Mouse (Mus musculus): ENCODE results near the gene Ncf4.
A peak's percentile ranks its signal among the peaks of the same experiment; 100 is the strongest.
"Not testable (repeated sequence)": the region's sequence is repeated elsewhere in the genome, so short reads cannot be mapped to it uniquely, and the experiment has no call there.

Gene Ncf4

GRCm38 (mm10) chr15:78254751-78255150, 10.2 kb downstream of the Ncf4 start:
- no peak for DNase-seq (ENCODE audit: low spot score)

DNA sequence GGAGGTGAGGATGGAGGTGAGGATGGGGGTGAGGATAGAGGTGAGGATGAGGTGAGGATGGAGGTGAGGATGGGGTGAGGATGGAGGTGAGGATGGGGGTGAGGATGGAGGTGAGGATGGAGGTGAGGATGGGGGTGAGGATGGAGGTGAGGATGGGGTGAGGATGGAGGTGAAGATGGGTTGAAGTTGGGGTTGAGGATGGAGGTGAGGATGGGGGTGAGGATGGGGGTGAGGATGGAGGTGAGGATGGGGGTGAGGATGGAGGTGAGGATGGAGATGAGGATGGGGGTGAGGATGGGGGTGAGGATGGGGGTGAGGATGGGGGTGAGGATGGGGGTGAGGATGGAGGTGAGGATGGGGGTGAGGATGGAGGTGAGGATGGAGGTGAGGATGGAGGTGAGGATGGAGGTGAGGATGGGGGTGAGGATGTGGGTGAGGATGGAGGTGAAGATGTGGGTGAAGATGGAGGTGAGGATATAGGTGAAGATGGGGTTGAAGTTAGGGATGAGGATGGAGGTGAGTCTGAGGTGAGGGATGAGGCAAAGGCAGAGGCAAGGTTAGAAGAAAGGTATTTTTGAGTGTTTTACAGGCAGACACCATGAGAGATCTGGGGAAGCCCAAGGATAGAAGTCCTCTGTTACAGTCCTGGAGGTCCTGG, 12.1 kb downstream of the Ncf4 start:
- not testable (repeated sequence) for DNase-seq (ENCODE audit: low spot score)

GRCm38 (mm10) chr15:78257326-78258050, 12.9 kb downstream of the Ncf4 start:
- DNase-seq (ENCODE audit: low spot score), result peak; percentile 52

DNA sequence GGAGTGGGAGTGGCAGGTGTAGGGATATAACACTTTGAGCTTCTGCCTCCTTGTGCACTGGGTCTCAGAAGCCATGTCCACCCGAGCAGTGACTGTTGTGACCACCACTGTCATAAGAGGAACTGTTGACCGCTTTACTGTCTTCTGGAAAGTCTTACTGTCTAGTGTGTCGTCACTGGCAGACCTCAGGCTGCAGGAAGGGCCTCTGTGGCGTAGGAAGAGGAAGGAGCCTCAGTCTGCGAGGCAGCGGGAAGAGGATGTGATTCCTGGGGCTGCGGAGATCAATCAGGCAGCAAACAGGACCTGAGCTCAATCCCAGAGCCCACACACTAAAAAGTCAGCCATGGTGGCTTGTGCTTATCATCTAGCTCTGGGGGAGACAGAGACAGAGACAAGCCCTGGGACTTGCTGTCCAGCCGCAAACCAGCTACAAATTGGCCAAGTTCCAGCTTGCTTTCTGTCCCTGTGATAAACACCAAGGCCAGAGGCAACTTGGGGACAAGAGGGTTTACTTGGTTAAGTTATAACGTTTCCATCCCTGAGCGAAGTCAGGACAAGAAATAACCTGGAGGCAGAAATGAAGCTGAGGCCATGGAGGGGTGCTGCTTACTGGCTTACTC, 13.8 kb downstream of the Ncf4 start:
- no peak for DNase-seq (ENCODE audit: low spot score)

- no peak for DNase-seq (ENCODE audit: low spot score)
Measured at GRCm38 (mm10) chr15:78260668-78261333, 16.2 kb downstream of the Ncf4 start.

GRCm38 (mm10) chr15:78263286-78263685, 18.7 kb downstream of the Ncf4 start:
- DNase-seq (ENCODE audit: low spot score), result no peak

GRCm38 (mm10) chr15:78267441-78267840, 22.8 kb downstream of the Ncf4 start:
- no peak for DNase-seq (ENCODE audit: low spot score)

DNA sequence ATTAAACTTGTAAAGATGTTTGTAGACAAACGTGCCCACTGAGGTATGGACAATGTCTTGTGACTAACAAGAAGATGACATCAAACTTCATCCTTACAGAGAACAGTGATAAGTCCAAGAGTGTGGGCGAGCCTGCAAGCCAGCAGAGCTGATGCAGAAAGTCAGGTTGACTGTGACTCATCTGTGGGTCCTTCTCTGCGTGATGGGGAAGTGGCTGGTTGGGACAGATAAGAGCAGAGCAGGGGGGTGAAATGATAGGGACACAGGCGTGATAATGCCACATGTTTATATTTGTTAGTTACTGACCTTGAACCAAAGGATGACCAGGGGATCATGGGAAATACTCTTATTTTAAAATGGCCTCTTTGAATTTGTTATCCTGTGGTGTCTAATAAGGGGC, 23.3 kb downstream of the Ncf4 start:
- DNase-seq (ENCODE audit: low spot score), result peak; percentile 68

DNA sequence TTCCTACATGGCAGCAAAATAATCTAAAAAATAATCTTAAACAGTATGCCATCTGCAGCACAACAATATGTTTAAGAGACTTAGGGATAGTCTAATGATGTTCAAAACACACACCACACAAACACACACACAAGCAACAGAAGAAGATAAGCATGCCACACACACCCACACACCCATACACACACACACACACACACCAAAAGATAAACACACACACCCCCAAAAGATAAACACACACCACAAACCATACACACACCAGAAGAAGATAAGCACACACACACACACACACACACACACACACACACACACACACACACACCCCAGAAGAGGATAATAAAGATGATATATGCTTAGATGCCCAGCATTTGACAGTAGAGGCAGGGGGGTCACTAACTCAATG, 26.6 kb downstream of the Ncf4 start:
- no peak for DNase-seq (ENCODE audit: low spot score)

DNA sequence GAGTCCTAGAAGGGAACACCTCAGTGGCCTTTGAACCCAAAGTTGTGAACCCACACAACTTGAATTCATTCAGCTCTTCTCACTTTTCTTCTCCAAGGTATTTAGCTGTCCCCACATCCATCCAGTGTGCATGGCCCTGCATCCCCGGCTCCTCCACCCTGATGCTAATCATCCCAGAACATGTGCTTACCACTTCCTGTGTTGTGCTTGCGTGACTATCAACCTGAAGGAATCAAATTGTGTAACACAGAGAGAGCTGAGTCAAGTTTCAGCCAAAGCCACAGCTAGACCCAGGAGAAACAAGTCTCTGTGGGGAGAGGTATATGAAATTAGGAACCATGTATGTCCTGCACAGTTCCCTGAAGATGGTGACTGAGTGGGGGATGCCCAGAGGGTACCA, 33.7 kb downstream of the Ncf4 start:
- no peak for DNase-seq (ENCODE audit: low spot score)

GRCm38 (mm10) chr15:78287941-78288340, 43.3 kb downstream of the Ncf4 start:
- no peak for DNase-seq (ENCODE audit: low spot score)

DNA sequence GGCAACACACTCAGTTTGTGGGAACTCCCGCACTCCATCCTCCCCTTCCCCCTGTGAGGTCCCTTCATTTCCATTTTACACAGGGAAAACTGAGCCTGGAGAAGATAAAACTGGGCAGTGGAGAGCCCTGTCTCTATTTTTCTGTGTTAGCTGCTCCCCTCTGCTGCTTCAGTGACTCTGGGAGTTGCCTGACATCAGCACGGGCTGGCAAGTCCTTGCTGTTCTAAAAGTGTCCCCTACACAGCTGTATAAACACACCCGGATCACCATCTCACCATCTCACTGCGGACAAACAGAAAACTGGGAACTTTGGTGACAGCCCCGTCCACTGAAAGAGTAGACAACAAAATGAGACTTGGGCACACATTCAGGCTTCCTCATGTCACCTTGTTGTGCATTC, 45.2 kb downstream of the Ncf4 start:
- not testable (repeated sequence) for DNase-seq (ENCODE audit: low spot score)

DNA sequence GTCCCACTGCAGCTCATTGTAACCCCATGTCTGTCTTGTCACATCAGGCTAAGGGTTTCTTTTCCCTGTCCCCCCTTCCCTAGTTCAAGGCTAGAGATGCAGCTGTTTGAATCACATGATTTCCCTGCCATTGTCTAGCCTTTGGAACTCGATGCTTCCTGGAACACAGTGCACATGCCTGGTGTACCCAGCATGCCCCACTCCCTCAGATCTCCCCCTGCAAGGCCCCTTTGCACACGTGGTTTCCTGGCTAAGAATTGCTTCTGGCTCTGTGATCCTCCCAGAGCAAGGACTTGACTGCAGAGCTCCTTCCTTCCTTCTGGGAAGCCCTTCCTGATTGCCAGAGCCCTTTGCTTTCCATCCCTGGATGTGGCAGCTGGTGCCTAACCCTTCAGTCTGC, 48.6 kb downstream of the Ncf4 start:
- not testable (repeated sequence) for DNase-seq (ENCODE audit: low spot score)

GRCm38 (mm10) chr15:78293716-78294115, 49.1 kb downstream of the Ncf4 start:
- DNase-seq (ENCODE audit: low spot score), result no peak

GRCm38 (mm10) chr15:78298558-78298957, 54.0 kb downstream of the Ncf4 start:
- DNase-seq (ENCODE audit: low spot score), result no peak

DNA sequence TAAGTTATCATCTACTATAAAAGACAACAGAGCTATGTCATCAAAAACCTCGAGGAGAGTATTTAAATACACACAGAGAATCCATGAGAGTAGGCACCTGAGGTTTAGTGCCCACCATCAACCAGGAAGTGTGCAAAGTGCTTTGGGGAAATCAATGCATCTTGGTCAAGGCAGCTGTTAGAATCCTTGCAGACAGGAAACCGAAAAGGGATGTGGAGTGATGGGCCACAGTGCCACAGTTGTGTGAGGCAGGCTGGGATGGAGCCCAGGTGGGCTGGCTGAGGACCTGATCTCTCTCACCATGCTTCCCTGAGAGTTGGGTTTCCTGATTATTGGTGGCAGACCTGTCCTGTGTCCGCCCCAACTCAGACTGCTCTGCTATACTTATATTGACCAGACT, 55.0 kb downstream of the Ncf4 start:
- no peak for DNase-seq (ENCODE audit: low spot score)

GRCm38 (mm10) chr15:78300773-78301172, 56.2 kb downstream of the Ncf4 start:
- DNase-seq (ENCODE audit: low spot score), result no peak

GRCm38 (mm10) chr15:78302718-78303117, 58.1 kb downstream of the Ncf4 start:
- no peak for DNase-seq (ENCODE audit: low spot score)

GRCm38 (mm10) chr15:78303665-78304233, 59.1 kb downstream of the Ncf4 start:
- no peak for DNase-seq (ENCODE audit: low spot score)

DNA sequence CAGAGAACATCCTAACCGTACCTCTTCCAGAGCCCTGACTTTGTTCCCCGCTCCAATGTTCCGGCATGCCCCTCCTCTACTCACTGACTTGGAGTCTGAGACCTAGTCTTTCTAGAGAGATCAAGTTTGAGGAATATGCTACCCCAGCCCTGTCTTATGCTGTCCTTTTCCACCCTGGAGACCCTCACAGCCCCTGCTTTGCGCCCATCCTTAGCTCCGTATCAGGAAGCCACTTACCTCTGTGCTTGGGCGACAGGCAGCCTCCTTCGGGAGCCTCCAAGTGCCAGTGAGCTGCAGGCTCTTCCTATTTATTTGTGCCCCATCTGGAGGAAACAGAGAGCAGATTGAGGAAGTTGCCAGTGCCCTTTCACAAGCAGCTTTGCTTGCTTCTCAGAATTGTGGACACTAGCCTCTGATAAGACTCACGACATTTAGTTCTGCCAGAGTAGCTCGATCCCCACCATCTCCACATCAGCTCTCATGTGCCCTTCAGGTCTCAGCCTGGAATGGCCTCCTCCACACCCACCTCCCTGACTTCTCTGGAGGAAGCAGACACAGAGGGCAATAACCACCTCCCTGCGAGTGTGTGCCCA, 60.8 kb downstream of the Ncf4 start, which contains the start of gene Csf2rb2:
Gene Csf2rb2 (minus strand): TSS at position 381 of the 593 bp plus-strand sequence.
- no peak for DNase-seq (ENCODE audit: low spot score)

- no peak for DNase-seq (ENCODE audit: low spot score)
Measured at GRCm38 (mm10) chr15:78309865-78310264, 65.3 kb downstream of the Ncf4 start.

GRCm38 (mm10) chr15:78310971-78311370, 66.4 kb downstream of the Ncf4 start:
- DNase-seq (ENCODE audit: low spot score), result no peak

Data from c-Kit-positive CD71-positive TER-119-positive erythroid progenitor cells, embryonic 14.5 days (primary cell).